Mouse (Mus musculus) stomach, embryonic 16.5 days (tissue): ENCODE measurements around the gene Dag1. TPM values are rescaled to one million over a fixed set of nuclear protein-coding genes. Genes with fewer than 3 reads are reported as not detected.

ENCODE experiments used
- ATAC-seq: fragments of 200-750 bp; cut with Nextera tagmentation; 2 replicates; pipeline ENCODE4 v1.8.0; 2017; ENCODE audit warnings: moderate number of reproducible peaks, moderate TSS enrichment; ENCODE audit not compliant: insufficient read depth, low FRiP score
- H3K27ac ChIP-seq: fragments of 300-500 bp; sonication (generic); 2 replicates; pipeline ENCODE4 v1.5.1; 2014; ENCODE audit warnings: low read length
- H3K27me3 ChIP-seq: fragments of 300-500 bp; sonication (generic); 2 replicates; pipeline ENCODE4 v1.6.1; 2014; ENCODE audit warnings: low read length, control low read depth, mixed read lengths; ENCODE audit not compliant: control insufficient read depth, insufficient read depth
- H3K36me3 ChIP-seq: fragments of 300-500 bp; sonication (generic); 2 replicates; pipeline ENCODE4 v1.6.1; 2014; ENCODE audit warnings: low read length; ENCODE audit not compliant: control insufficient read depth, insufficient read depth
- H3K4me1 ChIP-seq: fragments of 300-500 bp; sonication (generic); 2 replicates; pipeline ENCODE4 v1.6.1; 2014; ENCODE audit warnings: low read length, control low read depth, mixed read lengths; ENCODE audit not compliant: control insufficient read depth, insufficient read depth
- H3K4me2 ChIP-seq: fragments of 300-500 bp; sonication (generic); 2 replicates; pipeline ENCODE4 v1.6.1; 2014; ENCODE audit warnings: low read depth, low read length, mixed read lengths
- H3K4me3 ChIP-seq: fragments of 300-500 bp; sonication (generic); replicated peaks from 2 replicates; pipeline ENCODE4 v1.5.1; 2014; ENCODE audit warnings: mild to moderate bottlenecking, low read length
- H3K9ac ChIP-seq: fragments of 300-500 bp; sonication (generic); 2 replicates; pipeline ENCODE4 v1.6.1; 2014; ENCODE audit warnings: low read length
- H3K9me3 ChIP-seq: fragments of 300-500 bp; sonication (generic); replicated peaks from 2 replicates; pipeline ENCODE4 v1.6.1; 2016; ENCODE audit warnings: low read length, control low read depth; ENCODE audit not compliant: control insufficient read depth
- WGBS: fragments of 180-500 bp; shearing (Covaris S2); extraction: QIAGEN DNeasy Blood & Tissue Kit; methylation state at CpG from one replicate; pipeline ENCODE4 v1.1.7; 2014; 5-methylcytosine and 5-hydroxymethylcytosine counted together
- polyA plus RNA-seq: library from polyadenylated mRNA; unstranded; fragments of >200 nt; fragmentation: Nextera tagmentation; extraction: Ambion mirVana; gene quantifications from 2 replicates; pipeline ENCODE4 v1.2.1, GENCODE M21; 2015

The Dag1 gene
- polyA plus RNA-seq, 1 experiment from 2014 or later, result 91.8 TPM

- WGBS, result 8% methylated on average over 10 of the region's 10 CpGs
- ATAC-seq, result no peak
- Histone ChIP-seq H3K4me2 (peak overlapping the region; percentile 81), H3K9me3 (no peaks in the 10 kb centered on the region), H3K36me3 (no peaks in the 10 kb centered on the region), H3K4me1 (peaks cover 25% of the 10 kb centered on the region), H3K27ac (peak overlapping the region; percentile 93), H3K4me3 (peak overlapping the region; percentile 94), H3K9ac (peak overlapping the region; percentile 56), H3K27me3 (no peaks in the 10 kb centered on the region)
These were observed 598 bp upstream of the Dag1 start for GRCm38 (mm10) chr9:108264191-108264921.

DNA sequence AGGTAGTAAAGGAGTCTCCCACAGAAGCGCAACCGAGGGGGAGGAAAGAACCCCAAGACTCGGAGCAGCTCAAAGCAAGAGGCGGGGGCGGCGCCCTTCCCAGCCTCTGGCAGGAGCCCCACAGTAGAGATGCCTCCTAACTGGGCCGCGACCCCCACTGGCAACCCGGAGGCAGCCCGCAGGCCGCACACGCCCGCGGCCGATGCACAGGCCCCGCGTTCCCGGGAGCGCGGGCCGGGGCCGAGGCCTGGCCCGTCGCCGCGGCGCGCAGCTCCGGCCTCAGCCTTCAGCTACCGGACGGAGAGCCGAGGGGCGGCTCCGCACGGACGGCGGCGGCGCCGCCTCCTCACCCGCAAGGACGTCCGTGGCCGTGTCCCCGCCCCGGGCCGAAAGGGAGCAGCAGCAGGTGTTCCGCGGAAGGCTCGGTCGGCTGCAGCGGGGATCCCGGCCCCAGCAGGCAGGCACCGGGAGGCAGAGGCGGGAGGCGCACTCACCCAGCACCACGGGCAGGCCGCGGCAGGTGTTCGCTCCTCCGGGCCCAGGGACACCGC lies 552 bp downstream of the Dag1 start:
- Histone ChIP-seq H3K27me3 (no peaks in the 10 kb centered on the region), H3K4me2 (peak overlapping the region; percentile 81), H3K4me1 (peaks cover 25% of the 10 kb centered on the region), H3K9ac (peak overlapping the region; percentile 92), H3K9me3 (no peaks in the 10 kb centered on the region), H3K27ac (peak overlapping the region; percentile 93), H3K36me3 (no peaks in the 10 kb centered on the region), H3K4me3 (peak overlapping the region; percentile 94)
- peak; percentile 42 for ATAC-seq
- under 1% methylated on average over 60 of the region's 62 CpGs for WGBS

DNA sequence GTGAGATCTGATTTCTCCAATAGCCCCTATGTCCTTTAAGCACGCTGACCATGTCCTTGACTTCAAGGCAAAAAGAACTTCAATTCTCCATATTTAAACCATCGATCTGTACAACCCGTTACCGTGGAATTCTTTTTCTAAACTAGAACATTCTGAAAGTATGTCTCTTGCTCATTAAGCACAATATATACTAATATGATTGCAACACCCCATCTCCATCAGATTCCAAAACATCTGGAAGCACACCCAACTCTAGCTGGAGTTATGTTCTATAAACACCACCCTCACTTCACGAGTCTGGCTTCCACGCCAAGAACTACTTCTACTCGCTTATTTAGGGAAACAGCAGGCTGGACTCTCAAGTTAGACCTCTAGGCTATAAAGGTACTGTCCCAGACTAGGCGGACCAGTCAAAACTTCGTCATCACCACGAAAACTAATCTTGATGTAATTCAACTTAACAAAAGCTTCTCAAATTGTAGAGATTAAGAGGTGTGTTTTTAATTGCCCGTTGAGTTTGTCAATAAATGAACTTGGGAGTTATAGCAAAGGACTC lies 1.2 kb downstream of the Dag1 start:
- H3K27ac ChIP-seq, result peak overlapping the region; percentile 93
- peak overlapping the region; percentile 94 for H3K4me3 ChIP-seq
- 32% methylated on average over 11 of the region's 11 CpGs for WGBS
- H3K4me2 ChIP-seq, result peak overlapping the region; percentile 81
- no peak for ATAC-seq
- peak overlapping the region; percentile 92 for H3K9ac ChIP-seq
- no peaks in the 10 kb centered on the region for H3K36me3 ChIP-seq
- peaks cover 25% of the 10 kb centered on the region for H3K4me1 ChIP-seq
- no peaks in the 10 kb centered on the region for H3K9me3 ChIP-seq
- no peaks in the 10 kb centered on the region for H3K27me3 ChIP-seq

DNA sequence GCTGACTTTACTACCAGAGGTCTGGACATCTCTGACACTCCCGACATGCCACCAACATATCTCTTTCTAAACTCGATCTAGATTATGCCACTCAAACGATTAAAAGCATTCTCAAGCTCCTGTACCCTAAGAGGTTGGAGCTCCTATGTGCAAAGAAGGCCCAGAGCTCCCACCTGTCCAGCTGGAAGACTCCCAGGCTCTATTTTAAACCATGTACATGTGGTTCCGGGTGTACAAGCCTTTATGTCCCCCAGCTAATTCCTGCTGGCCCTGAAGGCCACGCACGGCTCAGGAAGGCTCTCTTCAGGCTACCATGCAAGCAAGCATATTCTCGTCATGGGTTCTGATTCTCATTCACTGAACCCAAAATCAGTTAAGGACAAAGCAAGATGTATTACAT lies 1.9 kb downstream of the Dag1 start:
- ATAC-seq, result no peak
- 55% methylated on average over 7 of the region's 7 CpGs for WGBS
- Histone ChIP-seq H3K9ac (peak overlapping the region; percentile 92; the same call in 1 of the 2 replicates), H3K36me3 (no peaks in the 10 kb centered on the region), H3K27me3 (no peaks in the 10 kb centered on the region), H3K4me1 (peaks cover 25% of the 10 kb centered on the region), H3K27ac (no peak overlapping the region; the same call in 1 of the 2 replicates), H3K4me3 (peak overlapping the region; percentile 94), H3K4me2 (peak overlapping the region; percentile 81), H3K9me3 (no peaks in the 10 kb centered on the region)

- peaks cover 25% of the 10 kb centered on the region for H3K4me1 ChIP-seq
- no peaks in the 10 kb centered on the region for H3K36me3 ChIP-seq
- H3K27me3 ChIP-seq, result no peaks in the 10 kb centered on the region
- no peak for ATAC-seq
- H3K27ac ChIP-seq, result no peak overlapping the region
- no peak overlapping the region for H3K9ac ChIP-seq
- H3K4me2 ChIP-seq, result no peak overlapping the region
- no peak overlapping the region for H3K4me3 ChIP-seq
- 75% methylated on average over 4 of the region's 4 CpGs for WGBS
- H3K9me3 ChIP-seq, result no peaks in the 10 kb centered on the region
These were observed 3.2 kb downstream of the Dag1 start for GRCm38 (mm10) chr9:108260526-108260925.

- ATAC-seq, result no peak; the same call in 1 of the 2 replicates
- no peaks in the 10 kb centered on the region for H3K4me1 ChIP-seq
- H3K27me3 ChIP-seq, result no peaks in the 10 kb centered on the region
- no peaks in the 10 kb centered on the region for H3K9me3 ChIP-seq
- H3K36me3 ChIP-seq, result peaks cover 9% of the 10 kb centered on the region; the same call in 1 of the 2 replicates
- H3K4me2 ChIP-seq, result no peak overlapping the region
- no peak overlapping the region for H3K4me3 ChIP-seq
- no peak overlapping the region for H3K9ac ChIP-seq
- no peak overlapping the region for H3K27ac ChIP-seq
- 68% methylated on average over 7 of the region's 7 CpGs for WGBS
These were observed 11.0 kb downstream of the Dag1 start for GRCm38 (mm10) chr9:108252766-108253165.

DNA sequence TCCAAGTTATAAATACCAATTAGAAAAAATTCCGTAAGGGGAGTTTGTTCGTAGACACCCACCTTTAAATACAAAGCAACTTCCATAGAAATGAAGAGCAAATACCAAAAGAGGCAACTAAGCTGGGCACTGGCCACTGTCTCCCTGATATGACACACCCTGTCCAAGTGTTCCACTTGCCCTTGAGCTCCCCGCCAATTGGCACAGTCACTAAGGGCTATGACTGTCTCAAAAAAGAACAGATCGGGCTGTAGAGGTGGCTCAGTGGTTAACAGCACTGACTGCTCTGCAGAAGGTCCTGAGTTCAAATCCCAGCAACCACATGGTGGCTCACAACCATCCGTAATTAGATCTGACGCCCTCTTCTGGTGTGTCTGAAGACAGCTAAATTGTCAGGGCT lies 11.9 kb downstream of the Dag1 start:
- Histone ChIP-seq H3K4me2 (no peak overlapping the region), H3K9ac (no peak overlapping the region), H3K9me3 (no peaks in the 10 kb centered on the region), H3K27ac (no peak overlapping the region), H3K4me3 (no peak overlapping the region), H3K36me3 (peaks cover 9% of the 10 kb centered on the region; the same call in 1 of the 2 replicates), H3K27me3 (no peaks in the 10 kb centered on the region), H3K4me1 (no peaks in the 10 kb centered on the region)
- 92% methylated on average over 6 of the region's 6 CpGs for WGBS
- ATAC-seq, result no peak

DNA sequence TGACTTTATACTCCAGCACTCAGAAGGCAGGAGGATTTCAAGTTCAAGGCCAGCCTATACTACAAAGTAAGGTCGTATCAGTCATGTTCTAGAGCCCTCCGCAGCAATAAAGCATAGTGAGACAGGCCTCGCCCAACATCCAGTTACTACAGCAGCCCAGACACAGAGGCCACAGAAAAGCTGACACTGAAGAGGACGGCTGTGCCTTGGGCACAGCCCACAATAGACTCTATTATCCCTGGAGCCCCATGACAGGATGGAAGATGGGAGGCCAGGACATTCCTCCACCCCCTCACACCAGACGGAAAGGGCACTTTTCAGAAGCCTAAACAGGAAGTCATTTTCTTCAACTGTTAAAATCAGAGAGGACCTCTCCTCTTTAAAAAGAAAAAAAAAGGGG lies 14.8 kb downstream of the Dag1 start:
- no peaks in the 10 kb centered on the region for H3K27me3 ChIP-seq
- ATAC-seq, result no peak
- H3K9me3 ChIP-seq, result no peaks in the 10 kb centered on the region
- no peak overlapping the region for H3K9ac ChIP-seq
- 58% methylated on average over 5 of the region's 5 CpGs for WGBS
- no peak overlapping the region for H3K4me3 ChIP-seq
- H3K4me2 ChIP-seq, result no peak overlapping the region
- no peaks in the 10 kb centered on the region for H3K4me1 ChIP-seq
- H3K27ac ChIP-seq, result no peak overlapping the region
- H3K36me3 ChIP-seq, result peaks cover 9% of the 10 kb centered on the region; the same call in 1 of the 2 replicates

DNA sequence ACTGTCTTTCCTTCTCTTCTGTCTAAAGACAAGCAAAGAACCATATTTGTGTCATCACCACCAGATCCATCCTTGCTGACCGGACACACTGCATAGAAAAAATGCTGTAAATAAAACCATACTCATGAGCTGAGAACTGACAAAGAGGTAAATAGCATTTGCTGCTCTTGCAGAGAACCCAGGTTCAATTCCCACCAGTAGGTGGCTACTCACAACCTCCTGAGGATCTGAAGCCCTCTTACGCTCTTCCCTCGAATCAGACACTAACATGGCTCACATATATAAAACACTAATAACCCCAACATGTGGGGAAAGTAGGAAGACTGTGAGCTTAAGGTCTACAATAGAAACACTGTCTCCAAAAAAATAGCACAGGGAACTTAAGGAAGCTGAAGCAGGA lies 18.8 kb downstream of the Dag1 start:
- no peaks in the 10 kb centered on the region for H3K36me3 ChIP-seq
- H3K4me2 ChIP-seq, result no peak overlapping the region
- no peaks in the 10 kb centered on the region for H3K4me1 ChIP-seq
- ATAC-seq, result no peak
- no peak overlapping the region for H3K4me3 ChIP-seq
- no peak overlapping the region for H3K27ac ChIP-seq
- 70% methylated on average over 3 of the region's 3 CpGs for WGBS
- no peaks in the 10 kb centered on the region for H3K27me3 ChIP-seq
- no peaks in the 10 kb centered on the region for H3K9me3 ChIP-seq
- no peak overlapping the region for H3K9ac ChIP-seq
